Mouse (Mus musculus): ENCODE data around the gene Smim4.

DNA sequence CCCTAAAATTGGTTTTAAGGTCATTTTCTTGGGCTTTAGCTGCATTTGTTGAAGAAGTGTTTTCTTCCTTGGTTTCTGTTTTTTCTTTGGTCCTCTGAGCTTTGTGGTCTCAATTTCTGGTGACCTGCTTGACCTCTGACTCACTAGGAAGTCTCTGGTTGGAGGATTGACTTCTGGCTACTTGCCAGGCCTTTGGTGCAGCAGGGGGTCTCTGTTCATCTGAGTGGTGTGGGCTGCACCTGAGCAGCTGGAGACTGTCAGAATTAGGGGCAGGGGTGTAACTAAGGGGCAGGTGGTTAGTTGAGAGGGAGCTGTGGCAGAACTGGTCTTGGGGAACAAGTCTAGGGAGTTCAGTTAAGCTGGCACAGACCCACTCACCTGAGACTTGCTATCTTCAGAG lies 47.6 kb downstream of the Smim4 start:
- no peak for TF ChIP-seq CTCF (IDR thresholded peaks at IDR 0.05; ENCODE audit: low read depth)
- TF ChIP-seq EP300 (IDR thresholded peaks at IDR 0.05; ENCODE audit: low read depth) = no peak

Data from liver, postnatal 0 days (tissue).